Mouse (Mus musculus) v-Abl transformed pro-B cells (cell line): ENCODE measurements at regions not wholly inside any gene's neighbourhood (a gene's known extent, or its start where the extent isn't known, plus 50 kb on each side); places are given as distances from the start of the nearest gene placed in this dataset.

Experiments
- in situ Hi-C, 2 experiments: fragments of 400-800 bp; cut with MboI; formaldehyde crosslinking; loops; one replicate each; pipeline ENCODE4 v1.15.1; 2025; ENCODE audit not compliant: unreplicated experiment in 2 of 2

GRCm38 (mm10) chr9:14158096-14158837 lies 116.6 kb upstream of the Sesn3 start:
- in situ Hi-C loops: no loop called here

GRCm38 (mm10) chr9:14160207-14160606 lies 114.7 kb upstream of the Sesn3 start:
- in situ Hi-C loops: no loop called here

GRCm38 (mm10) chr9:14171589-14172240 lies 103.2 kb upstream of the Sesn3 start:
- in situ Hi-C loops: loop anchor here in 1 of 2 experiments (5.0 to 10.0 kb wide), 2 partner anchors 106 to 277 kb away; partner anchors contain the start of gene Sesn3

GRCm38 (mm10) chr9:14173631-14174323 lies 101.1 kb upstream of the Sesn3 start:
- in situ Hi-C loops: loop anchor here in 1 of 2 experiments (5.0 to 10.0 kb wide), 2 partner anchors 104 to 279 kb away; partner anchors contain the start of gene Sesn3

- in situ Hi-C loops: loop anchor here in 1 of 2 experiments (5.0 to 10.0 kb wide), 2 partner anchors 103 to 280 kb away; partner anchors contain the start of gene Sesn3
These were observed 100.4 kb upstream of the Sesn3 start for GRCm38 (mm10) chr9:14174324-14175040.

GRCm38 (mm10) chr9:14175041-14175881 lies 99.6 kb upstream of the Sesn3 start:
- in situ Hi-C loops: loop anchor here in 1 of 2 experiments (10.0 kb wide), 1 partner anchor 280 kb away; no protein-coding TSS in a partner anchor

- in situ Hi-C loops: loop anchor here in 1 of 2 experiments (10.0 kb wide), 1 partner anchor 285 kb away; no protein-coding TSS in a partner anchor
These were observed 95.1 kb upstream of the Sesn3 start for GRCm38 (mm10) chr9:14179777-14180176.

GRCm38 (mm10) chr9:14184261-14184660 lies 90.6 kb upstream of the Sesn3 start:
- in situ Hi-C loops: no loop called here

GRCm38 (mm10) chr9:14185681-14186080 lies 89.2 kb upstream of the Sesn3 start:
- in situ Hi-C loops: no loop called here

GRCm38 (mm10) chr9:14187753-14188152 lies 87.1 kb upstream of the Sesn3 start:
- in situ Hi-C loops: no loop called here

- in situ Hi-C loops: no loop called here
These were observed 86.4 kb upstream of the Sesn3 start for GRCm38 (mm10) chr9:14188504-14188903.

- in situ Hi-C loops: no loop called here
These were observed 84.2 kb upstream of the Sesn3 start for GRCm38 (mm10) chr9:14190660-14191059.

GRCm38 (mm10) chr9:14194748-14195147 lies 80.1 kb upstream of the Sesn3 start:
- in situ Hi-C loops: no loop called here

GRCm38 (mm10) chr9:14199116-14199515 lies 75.8 kb upstream of the Sesn3 start:
- in situ Hi-C loops: no loop called here

GRCm38 (mm10) chr9:14199983-14200700 lies 74.7 kb upstream of the Sesn3 start:
- in situ Hi-C loops: no loop called here

GRCm38 (mm10) chr9:14200852-14201251 lies 74.0 kb upstream of the Sesn3 start:
- in situ Hi-C loops: no loop called here

GRCm38 (mm10) chr9:14202551-14203306 lies 72.1 kb upstream of the Sesn3 start:
- in situ Hi-C loops: no loop called here

- in situ Hi-C loops: no loop called here
These were observed 71.6 kb upstream of the Sesn3 start for GRCm38 (mm10) chr9:14203307-14203695.
